Mouse (Mus musculus) gastrocnemius, postnatal 25 days (tissue): ENCODE data around the gene Apom. TPM values are rescaled to one million over a fixed set of nuclear protein-coding genes. Genes with fewer than 3 reads are reported as not detected.

Experiments
- DNase-seq: peaks from one replicate; pipeline ENCODE4 v3.0.0; 2022
- total RNA-seq, 2 experiments: library from RNA; stranded (reverse); gene quantifications; 1 replicate in 1 of 2; 2 replicates in 1 of 2; pipeline ENCODE4 v1.2.3; 2021

Apom gene
- total RNA-seq, 2 experiments from 2014 or later = not detected

- no peak for DNase-seq
Measured at GRCm38 (mm10) chr17:35158850-35159593, 27.2 kb upstream of the Apom start.

GRCm38 (mm10) chr17:35157661-35158175, 25.9 kb upstream of the Apom start:
- no peak for DNase-seq

GRCm38 (mm10) chr17:35157254-35157653, 25.4 kb upstream of the Apom start:
- DNase-seq = no peak

- DNase-seq = no peak
Measured at GRCm38 (mm10) chr17:35156461-35157200, 24.8 kb upstream of the Apom start.

GRCm38 (mm10) chr17:35155451-35155850, 23.6 kb upstream of the Apom start:
- no peak for DNase-seq

GRCm38 (mm10) chr17:35154616-35155015, 22.8 kb upstream of the Apom start:
- no peak for DNase-seq

GRCm38 (mm10) chr17:35153931-35154330, 22.1 kb upstream of the Apom start:
- no peak for DNase-seq

- DNase-seq = no peak
Measured at GRCm38 (mm10) chr17:35153077-35153476, 21.2 kb upstream of the Apom start.

GRCm38 (mm10) chr17:35152121-35152520, 20.3 kb upstream of the Apom start:
- no peak for DNase-seq

GRCm38 (mm10) chr17:35147922-35148639, 16.2 kb upstream of the Apom start:
- DNase-seq = no peak

GRCm38 (mm10) chr17:35147348-35147747, 15.5 kb upstream of the Apom start:
- no peak for DNase-seq

- DNase-seq = no peak
Measured at GRCm38 (mm10) chr17:35146139-35146538, 14.3 kb upstream of the Apom start.

- DNase-seq = no peak
Measured at GRCm38 (mm10) chr17:35141971-35142370, 10.1 kb upstream of the Apom start.

GRCm38 (mm10) chr17:35140490-35140996, 8.7 kb upstream of the Apom start:
- DNase-seq = no peak

GRCm38 (mm10) chr17:35139269-35139668, 7.4 kb upstream of the Apom start:
- DNase-seq = no peak

GRCm38 (mm10) chr17:35135591-35136320, 3.9 kb upstream of the Apom start:
- no peak for DNase-seq

GRCm38 (mm10) chr17:35134801-35135590, 3.1 kb upstream of the Apom start, which contains the start of gene Bag6:
Bag6 (plus strand) TSS chr17:35135178.
- DNase-seq = peak; percentile 92

GRCm38 (mm10) chr17:35133517-35133916, 1.7 kb upstream of the Apom start:
- no peak for DNase-seq

- DNase-seq = no peak
Measured at GRCm38 (mm10) chr17:35132174-35132560, 317 bp upstream of the Apom start.

GRCm38 (mm10) chr17:35131038-35131437, 812 bp downstream of the Apom start:
- no peak for DNase-seq

GRCm38 (mm10) chr17:35128996-35129395, 2.9 kb downstream of the Apom start:
- no peak for DNase-seq
